Mouse (Mus musculus) left cerebral cortex, adult 18-20 months (tissue): Measurements from ENCODE around the gene Gm48552. TPM values are rescaled to one million over a fixed set of nuclear protein-coding genes. Genes with fewer than 3 reads are reported as not detected.
A peak's percentile ranks its signal among the peaks of the same experiment; 100 is the strongest.

Source experiments
- DNase-seq, 2 experiments: peaks; one replicate each; pipeline ENCODE4 v3.0.0; 2021 to 2022; ENCODE audit warnings: low spot score in 2 of 2, mixed read lengths in 1 of 2
- total RNA-seq, 2 experiments: library from RNA; stranded (reverse); gene quantifications; 2 replicates each; pipeline ENCODE4 v1.2.3; 2021

The Gm48552 gene
- total RNA-seq, 2 experiments from 2014 or later, result 2.7 to 2.8 TPM

- no peak for DNase-seq
Measured at GRCm38 (mm10) chr10:81418216-81419070, 29.6 kb downstream of the Gm48552 start.

GRCm38 (mm10) chr10:81419111-81419928 is 30.5 kb downstream of the Gm48552 start:
- DNase-seq, result no peak

- DNase-seq, result peak in 1 of 2 experiments; percentile 5
Measured at GRCm38 (mm10) chr10:81420191-81420767, 31.5 kb downstream of the Gm48552 start.

- DNase-seq, result peak in 1 of 2 experiments; percentile 1
Measured at GRCm38 (mm10) chr10:81421041-81421796, 32.4 kb downstream of the Gm48552 start.

GRCm38 (mm10) chr10:81421797-81422100 is 32.9 kb downstream of the Gm48552 start:
- DNase-seq, result no peak

GRCm38 (mm10) chr10:81422191-81422590 is 33.4 kb downstream of the Gm48552 start:
- peak in 1 of 2 experiments; percentile 1 for DNase-seq

GRCm38 (mm10) chr10:81422661-81423217 is 33.9 kb downstream of the Gm48552 start:
- peak in 1 of 2 experiments; percentile 1 for DNase-seq

- DNase-seq, result peak in 1 of 2 experiments; percentile 1
Measured at GRCm38 (mm10) chr10:81423476-81424245, 34.9 kb downstream of the Gm48552 start.

GRCm38 (mm10) chr10:81424246-81425051 is 35.6 kb downstream of the Gm48552 start:
- peak; percentile 9 to 20 for DNase-seq

GRCm38 (mm10) chr10:81425236-81425850 is 36.5 kb downstream of the Gm48552 start:
- peak; percentile 11 to 20 for DNase-seq

- DNase-seq, result peak; percentile 8 to 22
Measured at GRCm38 (mm10) chr10:81426081-81426671, 37.4 kb downstream of the Gm48552 start.

- peak; percentile 62 to 63 for DNase-seq
Measured at GRCm38 (mm10) chr10:81426897-81427296, 38.1 kb downstream of the Gm48552 start.

GRCm38 (mm10) chr10:81427327-81427726 is 38.5 kb downstream of the Gm48552 start:
- DNase-seq, result no peak

- peak; percentile 2 to 5 for DNase-seq
Measured at GRCm38 (mm10) chr10:81427804-81428506, 39.1 kb downstream of the Gm48552 start.

- DNase-seq, result peak in 1 of 2 experiments; percentile 1
Measured at GRCm38 (mm10) chr10:81428507-81428870, 39.7 kb downstream of the Gm48552 start.

GRCm38 (mm10) chr10:81429092-81429491 is 40.3 kb downstream of the Gm48552 start:
- peak in 1 of 2 experiments; percentile 2 for DNase-seq

GRCm38 (mm10) chr10:81429605-81430061 is 40.8 kb downstream of the Gm48552 start:
- peak; percentile 65 for DNase-seq
